14 mouse cellular contexts compared by ENCODE assay signal in the genomic region with DNA sequence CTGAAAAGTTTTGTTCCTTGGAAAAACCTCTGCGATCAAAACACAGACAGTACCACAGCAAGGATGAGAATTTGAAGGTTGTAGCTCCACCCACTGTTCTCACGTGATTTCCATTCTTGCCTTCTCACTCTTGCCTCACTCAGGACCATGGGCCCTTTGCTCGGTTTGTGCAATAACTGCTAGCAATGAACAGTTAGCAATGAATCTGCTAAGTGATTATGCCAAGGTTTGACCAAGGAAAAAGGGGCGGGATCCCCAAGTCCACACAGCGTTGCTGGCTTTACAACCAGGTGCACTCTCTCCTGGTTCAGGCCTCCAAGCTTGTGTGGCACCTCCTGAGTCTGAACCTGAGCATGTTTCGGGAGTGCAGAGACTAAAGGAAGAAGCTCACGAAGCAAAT.
"Had no signal": no experiment of that assay in that cellular context is flagged by ENCODE, and none has a peak within 500 bp of the region (broad histone marks: within the 10 kb centered on the region; RNA-seq: fewer than 3 reads in every experiment).

No protein-coding gene starts in this region.

- H3K4me2 ChIP-seq: liver, embryonic 13.5 days; lung, embryonic 14.5 days; midbrain, embryonic 13.5 days had no signal

- H3K9ac ChIP-seq: liver, embryonic 13.5 days; lung, embryonic 14.5 days; midbrain, embryonic 13.5 days had no signal

- H3K4me3 ChIP-seq: layer of hippocampus, adult 2 months; left cerebral cortex, adult 2 months; liver, embryonic 13.5 days; megakaryocyte, embryonic 14.5 days; midbrain, embryonic 10.5 days; midbrain, embryonic 13.5 days had no signal

- H3K27me3 ChIP-seq: liver, embryonic 13.5 days; midbrain, embryonic 13.5 days had no signal

- H3K9me3 ChIP-seq: liver, embryonic 13.5 days; midbrain, embryonic 10.5 days; midbrain, embryonic 13.5 days had no signal

- ATAC-seq: lung, postnatal 0 days; midbrain, embryonic 13.5 days had no signal

- H3K4me1 ChIP-seq: liver, embryonic 13.5 days; megakaryocyte, embryonic 14.5 days had no signal

- DNase-seq: kidney, adult 9 months; kidney, postnatal 25 days; layer of hippocampus, postnatal 36 days; liver, embryonic 13.5 days; lung, embryonic 14.5 days; thymus, adult 18-20 months; thymus, postnatal 36 days had no signal

- H3K27ac ChIP-seq: layer of hippocampus, adult 2 months; left cerebral cortex, adult 2 months; liver, embryonic 13.5 days; macrophage; midbrain, embryonic 10.5 days; midbrain, embryonic 13.5 days had no signal

- H3K36me3 ChIP-seq: liver, embryonic 13.5 days; midbrain, embryonic 10.5 days; midbrain, embryonic 13.5 days had no signal
